Mouse (Mus musculus): Measurements from ENCODE around the gene Utrn. TPM values are rescaled to one million over a fixed set of nuclear protein-coding genes. Genes with fewer than 3 reads are reported as not detected.

Gene Utrn
- polyA plus RNA-seq, 1 experiment from 2014 or later, result 27.5 TPM

DNA sequence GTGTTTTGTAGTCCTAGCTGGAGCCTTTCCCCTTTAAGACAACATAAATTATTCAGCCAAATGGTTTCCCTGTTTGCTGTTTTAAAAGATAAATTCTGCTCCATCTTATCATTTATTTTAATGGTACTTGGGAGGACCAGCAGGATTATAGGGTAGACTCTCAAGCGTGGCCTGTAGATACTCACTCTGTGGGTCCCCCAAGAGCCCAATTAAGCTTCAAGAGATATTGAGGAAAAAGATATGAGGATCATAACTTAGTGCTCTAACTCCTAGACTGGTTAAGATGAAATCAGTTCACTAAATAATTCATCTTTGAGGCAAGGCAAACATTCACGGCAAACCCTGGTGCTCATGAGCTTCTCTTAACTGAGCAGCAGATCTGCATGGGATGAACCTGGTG, 493.1 kb downstream of the Utrn start:
- no peak overlapping the region for H3K4me3 ChIP-seq (replicated peaks)
- no peaks in the 10 kb centered on the region for H3K36me3 ChIP-seq
- no peak overlapping the region for H3K9ac ChIP-seq (replicated peaks)
- no peak overlapping the region for H3K4me2 ChIP-seq
- H3K27me3 ChIP-seq (replicated peaks), result no peaks in the 10 kb centered on the region
- H3K27ac ChIP-seq (replicated peaks), result no peak overlapping the region
- no peak; the same call in 1 of the 2 replicates for ATAC-seq (ENCODE audit: low FRiP score)
- no peaks in the 10 kb centered on the region for H3K4me1 ChIP-seq
- H3K9me3 ChIP-seq (replicated peaks), result no peaks in the 10 kb centered on the region
- 66% methylated on average over 2 of the region's 2 CpGs for WGBS

DNA sequence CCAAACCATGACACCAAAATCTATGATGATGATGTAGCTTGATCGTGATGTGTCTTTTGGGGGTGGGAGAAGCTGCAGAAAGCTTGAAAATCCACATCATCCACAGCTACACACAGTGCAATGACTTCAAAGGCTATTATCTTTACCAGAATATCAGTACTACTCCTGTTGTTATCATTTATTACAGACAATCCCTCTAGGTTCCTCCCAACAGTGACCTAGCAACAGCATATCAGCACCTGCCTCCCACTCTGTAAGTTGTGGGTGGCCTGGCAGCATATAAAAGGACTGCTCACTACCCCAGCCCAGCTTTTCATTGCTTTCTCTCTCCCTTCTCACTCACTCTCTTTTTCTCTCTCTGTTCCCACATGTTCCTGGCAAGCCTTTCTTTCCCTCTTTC, 494.4 kb downstream of the Utrn start:
- H3K4me1 ChIP-seq, result no peaks in the 10 kb centered on the region
- no peak overlapping the region for H3K4me2 ChIP-seq
- 86% methylated on average over 1 of the region's 1 CpGs for WGBS
- H3K27ac ChIP-seq (replicated peaks), result no peak overlapping the region
- no peak for ATAC-seq (ENCODE audit: low FRiP score)
- H3K9ac ChIP-seq (replicated peaks), result no peak overlapping the region
- H3K4me3 ChIP-seq (replicated peaks), result no peak overlapping the region
- H3K27me3 ChIP-seq (replicated peaks), result no peaks in the 10 kb centered on the region
- no peaks in the 10 kb centered on the region for H3K9me3 ChIP-seq (replicated peaks)
- H3K36me3 ChIP-seq, result no peaks in the 10 kb centered on the region

- Histone ChIP-seq H3K36me3 (no peaks in the 10 kb centered on the region), H3K4me3 (replicated peaks) (no peak overlapping the region), H3K27ac (replicated peaks) (no peak overlapping the region), H3K9me3 (replicated peaks) (no peaks in the 10 kb centered on the region), H3K27me3 (replicated peaks) (no peaks in the 10 kb centered on the region), H3K4me1 (no peaks in the 10 kb centered on the region), H3K4me2 (no peak overlapping the region), H3K9ac (replicated peaks) (no peak overlapping the region)
- no peak for ATAC-seq (ENCODE audit: low FRiP score)
- WGBS, result 79% methylated on average over 4 of the region's 4 CpGs
Observed at GRCm38 (mm10) chr10:12354556-12354955, 514.6 kb downstream of the Utrn start.

- Histone ChIP-seq H3K9me3 (replicated peaks) (no peaks in the 10 kb centered on the region), H3K27ac (replicated peaks) (no peak overlapping the region), H3K4me3 (replicated peaks) (no peak overlapping the region), H3K36me3 (no peaks in the 10 kb centered on the region), H3K9ac (replicated peaks) (no peak overlapping the region), H3K4me2 (no peak overlapping the region), H3K27me3 (replicated peaks) (no peaks in the 10 kb centered on the region), H3K4me1 (no peaks in the 10 kb centered on the region)
- ATAC-seq (ENCODE audit: low FRiP score), result no peak
- 76% methylated on average over 5 of the region's 5 CpGs for WGBS
Observed at GRCm38 (mm10) chr10:12354106-12354505, 515.1 kb downstream of the Utrn start.

- 61% methylated on average over 10 of the region's 10 CpGs for WGBS
- H3K36me3 ChIP-seq, result no peaks in the 10 kb centered on the region
- ATAC-seq (ENCODE audit: low FRiP score), result peak; percentile 47; the same call in 1 of the 2 replicates
- H3K4me1 ChIP-seq, result no peaks in the 10 kb centered on the region
- H3K9me3 ChIP-seq (replicated peaks), result no peaks in the 10 kb centered on the region
- H3K4me3 ChIP-seq (replicated peaks), result no peak overlapping the region
- no peak overlapping the region for H3K4me2 ChIP-seq
- no peak overlapping the region for H3K27ac ChIP-seq (replicated peaks)
- no peaks in the 10 kb centered on the region for H3K27me3 ChIP-seq (replicated peaks)
- H3K9ac ChIP-seq (replicated peaks), result no peak overlapping the region
Observed at GRCm38 (mm10) chr10:12339704-12340558, 529.2 kb downstream of the Utrn start.

DNA sequence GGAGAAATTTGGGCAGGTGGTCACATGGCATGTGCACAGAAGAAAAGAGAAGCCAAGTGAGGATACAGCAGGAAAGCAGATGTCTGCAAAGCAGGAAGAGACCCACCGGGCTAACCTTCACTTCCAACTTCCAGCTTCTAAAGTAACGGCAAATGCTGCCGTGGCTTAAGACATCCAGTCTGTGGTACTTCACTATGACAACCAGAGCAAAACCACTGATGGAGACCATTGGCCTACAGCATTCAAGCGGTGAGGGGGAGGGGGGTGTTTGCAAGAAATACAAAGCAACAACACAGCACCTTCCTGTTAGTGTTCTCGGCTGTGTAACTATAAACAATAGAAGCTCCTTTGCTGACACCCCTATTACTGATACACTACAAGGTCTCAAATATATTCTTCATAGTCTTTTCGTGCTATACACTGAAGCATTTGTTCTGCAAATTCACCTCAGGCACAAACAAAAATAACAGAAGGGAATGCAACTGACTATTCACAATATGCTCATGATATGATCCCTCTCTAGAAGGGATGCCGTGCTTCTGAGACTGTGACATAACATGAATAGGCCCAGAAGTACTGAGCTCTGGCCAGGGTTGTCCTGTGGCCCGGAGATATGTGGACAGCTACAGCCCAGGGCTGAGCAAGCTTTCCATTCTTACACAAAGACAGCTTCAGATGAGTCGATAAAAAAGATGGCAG, 530.0 kb downstream of the Utrn start:
- ATAC-seq (ENCODE audit: low FRiP score), result no peak

More for the DNA sequence above, 530.0 kb downstream of the Utrn start:
- Histone ChIP-seq H3K9me3 (replicated peaks) (no peaks in the 10 kb centered on the region), H3K27me3 (replicated peaks) (no peaks in the 10 kb centered on the region), H3K27ac (replicated peaks) (no peak overlapping the region), H3K4me2 (no peak overlapping the region), H3K36me3 (no peaks in the 10 kb centered on the region), H3K4me1 (no peaks in the 10 kb centered on the region), H3K4me3 (replicated peaks) (no peak overlapping the region), H3K9ac (replicated peaks) (no peak overlapping the region)
- 82% methylated on average over 9 of the region's 9 CpGs for WGBS

Other genes with a start within 250 kb of the Utrn start
- 3.1 and 8.8 TPM in 2 replicates for gene Stx11, start 94.9 kb upstream of the Utrn start, polyA plus RNA-seq (2015; fragmentation: Nextera tagmentation; extraction: Ambion mirVana)
- 24.2 and 26.0 TPM in 2 replicates for gene Sf3b5, start 136.0 kb upstream of the Utrn start, polyA plus RNA-seq (2015; fragmentation: Nextera tagmentation; extraction: Ambion mirVana)
- gene Plagl1, start 191.1 kb upstream of the Utrn start, polyA plus RNA-seq (2015; fragmentation: Nextera tagmentation; extraction: Ambion mirVana), result 26.2 and 48.7 TPM in 2 replicates

Data from neural tube, embryonic 15.5 days (tissue).